Mouse (Mus musculus): ENCODE measurements around the gene Llph. TPM values are rescaled to one million over a fixed set of nuclear protein-coding genes. Genes with fewer than 3 reads are reported as not detected.

The Llph gene
- total RNA-seq, 2 experiments from 2014 or later = 11.4 to 12.8 TPM

DNA sequence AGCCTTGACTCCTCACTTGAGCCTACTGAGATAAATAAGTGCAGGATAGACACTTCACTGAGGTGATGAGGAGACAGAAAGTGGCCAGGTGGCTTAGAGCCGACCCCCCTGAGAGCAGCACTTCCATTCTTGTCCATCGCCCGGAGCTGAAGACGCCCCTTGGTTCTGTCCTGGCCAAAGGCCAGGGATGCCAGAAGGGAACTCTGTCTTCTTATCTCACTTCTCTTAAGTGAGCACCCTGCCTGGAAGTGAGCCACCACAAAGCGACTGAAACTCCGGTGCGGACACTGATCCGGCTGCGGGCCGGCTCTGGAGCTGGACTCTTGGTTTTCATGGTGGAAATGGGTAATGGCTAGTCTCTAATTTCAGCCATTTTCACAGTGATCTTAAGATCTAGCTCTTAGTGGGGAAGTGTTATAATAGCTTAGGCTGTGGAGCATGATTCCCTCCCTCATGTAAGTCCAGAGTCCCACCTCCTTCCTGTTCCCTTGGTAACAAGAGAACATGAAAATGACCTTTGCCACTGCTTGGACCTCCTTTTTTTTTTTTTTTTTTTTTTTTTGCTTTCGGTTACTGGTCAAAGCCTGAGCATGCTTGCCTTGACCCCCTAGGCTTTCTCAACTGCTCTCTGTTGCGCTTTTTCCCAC lies 52.7 kb downstream of the Llph start:
- no peak for DNase-seq

GRCm38 (mm10) chr10:120280375-120280774 lies 53.5 kb downstream of the Llph start:
- DNase-seq = no peak

DNA sequence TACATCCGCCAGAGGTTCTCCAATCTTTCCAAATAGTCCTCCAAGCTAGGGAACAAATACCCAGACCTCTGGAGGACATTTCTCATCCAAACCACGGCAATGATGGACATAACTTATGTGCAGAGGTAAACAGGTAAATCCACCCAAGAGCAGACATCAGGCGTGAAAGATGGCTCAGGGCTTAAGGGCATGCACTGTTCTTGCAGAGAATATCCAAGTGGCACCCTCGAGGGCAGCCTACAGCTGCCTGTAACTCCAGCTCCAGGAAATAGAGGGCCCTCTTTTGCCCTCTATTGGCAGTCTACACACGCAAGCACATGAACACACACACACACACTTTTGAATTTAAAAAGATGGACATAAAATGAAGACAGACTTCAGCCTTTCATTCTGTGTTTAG lies 54.8 kb downstream of the Llph start:
- no peak for DNase-seq

Other genes starting within 250 kb of the Llph start
- 1 to 10 TPM; 6.6 to 9.2 TPM for gene Helb, start 114.1 kb upstream of the Llph start, total RNA-seq (2021)
- gene Tmbim4, start 25.5 kb upstream of the Llph start, total RNA-seq (2021) = 10 to 100 TPM; 68.5 to 86.3 TPM
- gene Irak3, start 24.9 kb upstream of the Llph start, total RNA-seq (2021) = 1 to 10 TPM; 1.6 to 3.1 TPM
- gene Hmga2, start 249.4 kb downstream of the Llph start, total RNA-seq (2021) = under 1 TPM; 0.08 to 0.13 TPM

All from gastrocnemius, postnatal 25 days (tissue).